Mouse (Mus musculus): ENCODE data around the gene Krt4. TPM values are rescaled to one million over a fixed set of nuclear protein-coding genes. Genes with fewer than 3 reads are reported as not detected.

The Krt4 gene
- polyA plus RNA-seq, 1 experiment from 2014 or later: 1.2 TPM

DNA sequence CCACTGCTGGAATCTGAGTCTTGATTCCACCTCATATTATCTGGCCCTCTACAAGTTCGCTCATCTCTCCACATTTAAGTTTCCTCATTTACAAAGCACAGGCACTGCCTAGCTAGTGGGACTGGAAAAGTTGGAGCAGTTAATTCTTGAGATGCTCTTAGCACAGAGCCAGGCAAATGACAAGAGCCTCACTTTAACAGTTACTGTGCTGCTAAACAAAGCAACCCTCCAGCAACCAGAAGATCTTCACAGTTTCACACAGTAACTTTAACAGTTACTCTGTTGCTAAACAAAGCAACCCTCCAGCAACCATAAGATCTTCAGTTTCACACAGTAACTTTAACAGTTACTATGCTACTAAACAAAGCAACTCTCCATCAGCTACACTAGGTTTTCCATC is 50.2 kb downstream of the Krt4 start:
- Histone ChIP-seq H3K9me3 (no peaks in the 10 kb centered on the region), H3K27ac (no peak overlapping the region), H3K9ac (no peak overlapping the region), H3K4me1 (replicated peaks) (no peaks in the 10 kb centered on the region), H3K27me3 (replicated peaks) (peaks cover 15% of the 10 kb centered on the region; the same call in 1 of the 2 replicates), H3K4me2 (replicated peaks) (no peak overlapping the region), H3K36me3 (no peaks in the 10 kb centered on the region), H3K4me3 (replicated peaks) (no peak overlapping the region)
- WGBS: 74% methylated on average over 1 of the region's 1 CpGs
- no peak for ATAC-seq

DNA sequence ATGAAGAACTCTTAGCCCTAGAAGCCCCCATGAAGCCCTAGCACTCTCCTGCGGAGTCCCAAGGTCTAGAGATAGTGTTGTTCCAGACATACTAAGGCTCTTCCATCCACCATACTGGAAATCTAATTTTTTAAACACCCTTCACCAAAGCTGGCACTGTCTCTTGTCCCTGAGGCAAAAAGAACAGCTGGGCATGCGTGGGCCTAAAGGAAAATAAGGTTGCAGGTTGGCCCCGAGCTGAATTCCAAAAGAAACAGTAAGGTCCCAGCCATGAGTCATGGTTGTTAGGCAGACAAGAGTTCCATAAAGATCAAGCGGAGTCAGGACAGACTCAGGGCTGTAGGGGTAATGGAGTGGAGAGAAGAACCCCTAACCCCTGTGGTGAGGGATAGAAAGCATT is 51.3 kb downstream of the Krt4 start:
- WGBS: 78% methylated on average over 4 of the region's 4 CpGs

GRCm38 (mm10) chr15:101869431-101869830 is 55.1 kb downstream of the Krt4 start, which contains the start of gene Krt77:
TSS of gene Krt77 (minus strand) at chr15:101869705.
- Histone ChIP-seq H3K27me3 (replicated peaks) (peaks cover 7% of the 10 kb centered on the region; the same call in 1 of the 2 replicates), H3K27ac (no peak within 1 kb of the TSS), H3K4me3 (replicated peaks) (no peak within 1 kb of the TSS), H3K9ac (no peak within 1 kb of the TSS), H3K36me3 (no peaks in the 10 kb centered on the region), H3K4me2 (replicated peaks) (no peak within 1 kb of the TSS), H3K4me1 (replicated peaks) (no peaks in the 10 kb centered on the region), H3K9me3 (no peaks in the 10 kb centered on the region)
- ATAC-seq: no peak
- 28% methylated on average over 6 of the region's 6 CpGs for WGBS

More for the DNA sequence above, 51.3 kb downstream of the Krt4 start:
- H3K4me3 ChIP-seq (replicated peaks): no peak overlapping the region
- H3K9me3 ChIP-seq: no peaks in the 10 kb centered on the region
- H3K4me1 ChIP-seq (replicated peaks): no peaks in the 10 kb centered on the region
- H3K4me2 ChIP-seq (replicated peaks): no peak overlapping the region
- peaks cover 15% of the 10 kb centered on the region; the same call in 1 of the 2 replicates for H3K27me3 ChIP-seq (replicated peaks)
- no peaks in the 10 kb centered on the region for H3K36me3 ChIP-seq
- H3K27ac ChIP-seq: no peak overlapping the region
- no peak for ATAC-seq
- no peak overlapping the region for H3K9ac ChIP-seq

Other genes with a start within 250 kb of the Krt4 start
- not detected in 2 replicates for gene Krt6b, start 244.4 kb downstream of the Krt4 start, polyA plus RNA-seq (2015; fragmentation: Nextera tagmentation; extraction: Ambion mirVana)
- 0.32 and 0.64 TPM in 2 replicates for gene Krt6a, start 230.4 kb downstream of the Krt4 start, polyA plus RNA-seq (2015; fragmentation: Nextera tagmentation; extraction: Ambion mirVana)
- 0.25 and 0.87 TPM in 2 replicates for gene Krt5, start 211.8 kb downstream of the Krt4 start, polyA plus RNA-seq (2015; fragmentation: Nextera tagmentation; extraction: Ambion mirVana)
- gene Krt71, start 181.6 kb downstream of the Krt4 start, polyA plus RNA-seq (2015; fragmentation: Nextera tagmentation; extraction: Ambion mirVana): not detected in 2 replicates
- gene Krt72, start 138.3 kb downstream of the Krt4 start, polyA plus RNA-seq (2015; fragmentation: Nextera tagmentation; extraction: Ambion mirVana): not detected in 2 replicates
- not detected in 2 replicates for gene Krt73, start 122.4 kb downstream of the Krt4 start, polyA plus RNA-seq (2015; fragmentation: Nextera tagmentation; extraction: Ambion mirVana)
- not detected in 2 replicates for gene Krt2, start 106.6 kb downstream of the Krt4 start, polyA plus RNA-seq (2015; fragmentation: Nextera tagmentation; extraction: Ambion mirVana)
- gene Krt1, start 73.9 kb downstream of the Krt4 start, polyA plus RNA-seq (2015; fragmentation: Nextera tagmentation; extraction: Ambion mirVana): 0.62 and 0.92 TPM in 2 replicates
- gene Krt77, start 55.0 kb downstream of the Krt4 start, polyA plus RNA-seq (2015; fragmentation: Nextera tagmentation; extraction: Ambion mirVana): not detected in 2 replicates
- not detected in 2 replicates for gene Krt76, start 31.8 kb downstream of the Krt4 start, polyA plus RNA-seq (2015; fragmentation: Nextera tagmentation; extraction: Ambion mirVana)
- 0.13 and 0.15 TPM in 2 replicates for gene Krt79, start 15.6 kb upstream of the Krt4 start, polyA plus RNA-seq (2015; fragmentation: Nextera tagmentation; extraction: Ambion mirVana)
- 0.05 and 0.25 TPM in 2 replicates for gene Krt78, start 29.6 kb upstream of the Krt4 start, polyA plus RNA-seq (2015; fragmentation: Nextera tagmentation; extraction: Ambion mirVana)
- gene Krt8, start 79.7 kb upstream of the Krt4 start, polyA plus RNA-seq (2015; fragmentation: Nextera tagmentation; extraction: Ambion mirVana): 775 and 835 TPM in 2 replicates
- 263 and 305 TPM in 2 replicates for gene Krt18, start 103.4 kb upstream of the Krt4 start, polyA plus RNA-seq (2015; fragmentation: Nextera tagmentation; extraction: Ambion mirVana)
- 122 and 124 TPM in 2 replicates for gene Eif4b, start 149.0 kb upstream of the Krt4 start, polyA plus RNA-seq (2015; fragmentation: Nextera tagmentation; extraction: Ambion mirVana)
- gene Tns2, start 175.7 kb upstream of the Krt4 start, polyA plus RNA-seq (2015; fragmentation: Nextera tagmentation; extraction: Ambion mirVana): 28.2 and 31.8 TPM in 2 replicates
- gene Spryd3, start 211.5 kb upstream of the Krt4 start, polyA plus RNA-seq (2015; fragmentation: Nextera tagmentation; extraction: Ambion mirVana): 20.7 and 24.3 TPM in 2 replicates
- 10.9 and 12.7 TPM in 2 replicates for gene Igfbp6, start 219.6 kb upstream of the Krt4 start, polyA plus RNA-seq (2015; fragmentation: Nextera tagmentation; extraction: Ambion mirVana)
- gene Soat2, start 225.8 kb upstream of the Krt4 start, polyA plus RNA-seq (2015; fragmentation: Nextera tagmentation; extraction: Ambion mirVana): 12.0 and 14.3 TPM in 2 replicates